Mouse (Mus musculus): ENCODE data around the gene 9530053A07Rik. TPM values are rescaled to one million over a fixed set of nuclear protein-coding genes. Genes with fewer than 3 reads are reported as not detected.

Gene 9530053A07Rik
- polyA plus RNA-seq, 1 experiment, result 0.01 TPM

DNA sequence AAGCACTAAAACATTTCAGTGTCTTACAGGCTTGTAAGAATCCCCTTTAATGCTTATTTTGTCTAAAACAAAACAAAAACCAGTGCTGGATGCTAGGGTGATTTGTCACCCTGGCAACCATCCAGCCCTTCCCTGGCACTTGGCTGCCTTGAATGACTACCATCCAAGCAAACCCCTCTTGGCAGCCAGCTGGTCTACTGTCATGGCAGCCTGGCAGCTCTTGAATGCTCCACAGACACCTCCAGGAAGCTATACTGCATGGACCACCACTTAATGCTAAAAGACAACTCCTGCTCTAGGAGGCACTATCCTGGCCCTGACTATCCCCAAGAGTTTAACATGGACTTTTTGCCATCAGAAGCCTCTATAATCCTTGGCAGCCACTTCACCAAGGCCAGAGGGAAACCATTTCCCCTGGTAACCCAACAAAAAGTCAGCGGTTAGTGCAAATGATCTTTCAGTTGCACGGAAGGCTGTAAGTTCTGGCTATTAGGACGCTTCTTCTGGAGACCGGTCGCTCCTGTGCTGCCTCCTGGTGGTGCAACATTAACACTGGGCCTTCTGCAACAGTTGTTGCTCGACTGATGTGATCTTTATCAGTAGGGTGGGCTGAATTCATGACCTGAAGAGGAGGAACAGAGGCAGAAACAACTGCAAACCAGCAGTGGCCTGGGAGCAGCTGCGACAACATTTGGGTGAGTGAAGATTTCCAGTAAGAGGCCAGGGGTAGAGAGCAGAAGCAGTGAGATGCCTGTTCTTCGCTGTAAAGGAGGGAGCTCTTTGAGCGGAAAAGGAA is 39.3 kb downstream of the 9530053A07Rik start:
- Histone ChIP-seq H3K9me3 (ENCODE audit: control insufficient read depth, low read length) (peaks cover 7% of the 10 kb centered on the region), H3K27me3 (ENCODE audit: control insufficient read depth) (no peaks in the 10 kb centered on the region), H3K36me3 (ENCODE audit: control insufficient read depth) (peaks cover under 1% of the 10 kb centered on the region), H3K4me3 (replicated peaks) (peak overlapping the region; percentile 87), H3K4me1 (ENCODE audit: control insufficient read depth) (peaks cover 46% of the 10 kb centered on the region)
- TF ChIP-seq TAL1 (IDR thresholded peaks at IDR 0.05; ENCODE audit: low read length) (no peak), GATA1 (IDR thresholded peaks at IDR 0.05; ENCODE audit: low read length) (peak; percentile 44)

DNA sequence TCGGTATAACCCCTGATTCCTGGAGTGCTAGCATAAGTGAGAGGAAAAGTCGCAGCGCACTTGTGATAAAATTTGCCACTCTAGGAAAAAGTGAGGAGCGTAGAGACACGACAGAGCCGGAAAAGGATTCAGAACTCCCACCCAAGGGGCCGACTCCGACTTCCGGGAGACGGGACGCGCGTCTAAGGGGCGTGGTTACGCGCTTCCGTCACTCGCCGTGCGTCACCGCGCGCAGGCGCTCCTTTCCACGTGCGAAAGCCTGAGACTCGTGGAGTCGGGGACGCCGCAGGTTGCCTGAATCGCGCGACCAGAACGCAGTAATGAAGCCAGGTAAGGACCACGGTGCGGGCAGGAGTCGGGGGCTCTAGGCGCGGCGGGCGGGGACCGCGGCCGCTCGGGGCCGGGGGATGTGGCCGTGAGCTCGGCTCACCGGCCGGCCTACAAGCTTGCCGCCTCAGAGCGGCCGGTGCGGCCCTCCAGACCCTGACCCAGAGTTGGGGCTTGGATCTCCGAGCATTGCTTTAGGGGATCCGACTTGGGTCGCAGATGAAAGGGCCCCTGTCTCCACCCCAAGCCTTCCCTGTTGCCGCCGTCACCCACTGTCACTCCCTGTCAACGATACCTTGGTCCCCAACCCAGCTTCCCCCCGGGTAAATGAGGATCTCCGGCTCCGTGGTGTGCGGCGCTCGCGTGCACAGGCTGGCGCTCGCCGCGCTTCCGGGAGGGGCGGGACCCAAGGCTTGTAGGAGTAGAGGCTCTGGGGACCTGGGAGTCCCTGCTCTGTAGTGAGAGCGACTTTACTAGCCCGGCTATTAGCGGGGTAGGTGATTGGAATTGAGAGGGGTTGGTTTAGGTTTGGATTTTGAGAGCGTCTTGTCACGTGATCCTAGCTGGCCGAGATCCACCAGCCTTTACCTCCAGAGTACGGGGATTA is 40.5 kb downstream of the 9530053A07Rik start, which contains the start of gene Fbl:
Gene Fbl, plus strand, starts transcription at position 222 of the 934 bp plus-strand sequence.
- peaks cover 48% of the 10 kb centered on the region for H3K4me1 ChIP-seq (ENCODE audit: control insufficient read depth)
- peaks cover 7% of the 10 kb centered on the region for H3K9me3 ChIP-seq (ENCODE audit: control insufficient read depth, low read length)
- no peak for TF ChIP-seq TAL1 (IDR thresholded peaks at IDR 0.05; ENCODE audit: low read length)
- TF ChIP-seq GATA1 (IDR thresholded peaks at IDR 0.05; ENCODE audit: low read length), result no peak
- H3K27me3 ChIP-seq (ENCODE audit: control insufficient read depth), result no peaks in the 10 kb centered on the region
- peaks cover 10% of the 10 kb centered on the region for H3K36me3 ChIP-seq (ENCODE audit: control insufficient read depth)
- peak within 1 kb of the TSS; percentile 87 for H3K4me3 ChIP-seq (replicated peaks)

DNA sequence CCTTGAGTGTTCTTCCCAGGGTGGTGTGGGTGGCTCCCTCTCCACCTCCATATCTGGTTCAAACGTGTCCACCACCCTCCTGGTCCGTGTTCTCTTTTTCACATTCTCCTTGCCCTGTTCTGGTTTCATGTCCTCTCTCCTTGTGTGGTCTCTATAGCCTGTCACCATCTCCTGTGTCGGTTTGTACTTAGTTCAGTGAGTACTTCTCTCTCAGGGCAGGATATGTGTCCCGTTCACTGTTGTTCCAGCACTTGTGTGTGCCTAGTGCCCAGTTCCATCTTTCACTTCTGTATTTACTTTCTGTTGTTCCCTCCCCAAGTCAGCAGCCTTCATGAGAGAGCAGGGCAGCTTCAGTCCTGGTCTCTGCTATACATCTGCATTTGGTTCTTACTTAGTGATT is 46.1 kb downstream of the 9530053A07Rik start:
- Histone ChIP-seq H3K4me3 (replicated peaks) (no peak overlapping the region), H3K27me3 (ENCODE audit: control insufficient read depth) (no peaks in the 10 kb centered on the region), H3K4me1 (ENCODE audit: control insufficient read depth) (peaks cover 40% of the 10 kb centered on the region), H3K36me3 (ENCODE audit: control insufficient read depth) (peaks cover 52% of the 10 kb centered on the region), H3K9me3 (ENCODE audit: control insufficient read depth, low read length) (no peaks in the 10 kb centered on the region)
- TF ChIP-seq TAL1 (IDR thresholded peaks at IDR 0.05; ENCODE audit: low read length) (no peak), GATA1 (IDR thresholded peaks at IDR 0.05; ENCODE audit: low read length) (no peak)

DNA sequence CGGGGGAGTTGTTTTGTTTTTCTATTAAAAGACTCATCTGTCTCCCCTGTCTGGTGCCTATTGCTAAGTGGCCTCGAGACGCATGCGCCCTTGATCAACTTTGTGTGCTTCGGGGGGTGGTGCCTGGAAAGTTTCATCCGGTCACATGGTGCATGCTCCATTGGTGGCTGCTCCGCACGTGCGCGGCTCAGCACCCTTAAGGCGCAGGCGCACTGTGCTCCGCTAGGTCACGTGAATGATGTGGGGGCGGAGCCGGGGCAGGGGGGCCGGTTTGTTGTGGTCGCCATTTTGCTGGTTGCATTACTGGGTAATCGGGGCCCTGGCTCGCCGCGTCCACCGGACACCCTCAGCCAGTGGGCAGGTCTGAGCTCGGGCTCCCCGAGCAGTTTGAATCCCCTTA is 50.0 kb downstream of the 9530053A07Rik start, which contains the start of gene Dyrk1b:
Gene Dyrk1b, plus strand, starts transcription at position 242 of the 400 bp plus-strand sequence.
- H3K9me3 ChIP-seq (ENCODE audit: control insufficient read depth, low read length), result no peaks in the 10 kb centered on the region
- H3K4me3 ChIP-seq (replicated peaks), result peak within 1 kb of the TSS; percentile 93
- peaks cover 30% of the 10 kb centered on the region for H3K4me1 ChIP-seq (ENCODE audit: control insufficient read depth)
- no peaks in the 10 kb centered on the region for H3K27me3 ChIP-seq (ENCODE audit: control insufficient read depth)
- H3K36me3 ChIP-seq (ENCODE audit: control insufficient read depth), result peaks cover 78% of the 10 kb centered on the region
- no peak for TF ChIP-seq TAL1 (IDR thresholded peaks at IDR 0.05; ENCODE audit: low read length)
- TF ChIP-seq GATA1 (IDR thresholded peaks at IDR 0.05; ENCODE audit: low read length), result no peak

DNA sequence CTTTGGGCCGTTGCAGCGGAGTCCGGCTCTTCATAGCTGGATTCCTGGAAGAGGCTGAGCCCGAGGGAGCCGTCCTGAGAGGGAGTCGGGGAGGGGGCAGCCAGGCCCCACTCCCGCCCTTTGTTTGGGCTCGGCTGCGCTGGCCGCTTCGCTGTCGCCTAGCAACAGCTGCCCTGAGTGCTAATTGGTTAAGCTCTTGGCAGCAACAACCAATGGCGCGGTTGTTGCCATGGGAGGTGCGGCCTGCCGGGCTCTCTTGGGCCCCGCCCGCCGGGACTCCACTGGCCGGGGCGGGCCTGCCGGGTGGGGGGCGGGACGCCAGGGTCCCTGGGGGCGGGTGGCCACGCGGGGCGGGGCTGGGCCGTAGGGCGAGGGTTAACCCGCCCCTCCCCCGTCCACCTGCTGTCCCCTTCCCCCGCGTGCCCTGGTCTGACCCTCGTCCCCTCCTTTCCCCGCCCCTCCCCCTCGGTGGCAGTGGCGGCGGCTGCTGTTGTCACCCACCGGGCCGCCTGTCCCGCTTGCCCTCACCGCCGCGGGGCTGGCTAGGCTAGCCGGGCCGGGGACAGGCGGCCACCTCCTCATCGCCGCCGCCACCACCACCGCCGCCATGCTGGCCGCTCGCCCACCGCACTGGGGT is 50.6 kb downstream of the 9530053A07Rik start:
- TF ChIP-seq TAL1 (IDR thresholded peaks at IDR 0.05; ENCODE audit: low read length) (no peak), GATA1 (IDR thresholded peaks at IDR 0.05; ENCODE audit: low read length) (no peak)
- Histone ChIP-seq H3K4me3 (replicated peaks) (peak overlapping the region; percentile 93), H3K27me3 (ENCODE audit: control insufficient read depth) (no peaks in the 10 kb centered on the region), H3K4me1 (ENCODE audit: control insufficient read depth) (peaks cover 32% of the 10 kb centered on the region), H3K9me3 (ENCODE audit: control insufficient read depth, low read length) (no peaks in the 10 kb centered on the region), H3K36me3 (ENCODE audit: control insufficient read depth) (peaks cover 78% of the 10 kb centered on the region)

DNA sequence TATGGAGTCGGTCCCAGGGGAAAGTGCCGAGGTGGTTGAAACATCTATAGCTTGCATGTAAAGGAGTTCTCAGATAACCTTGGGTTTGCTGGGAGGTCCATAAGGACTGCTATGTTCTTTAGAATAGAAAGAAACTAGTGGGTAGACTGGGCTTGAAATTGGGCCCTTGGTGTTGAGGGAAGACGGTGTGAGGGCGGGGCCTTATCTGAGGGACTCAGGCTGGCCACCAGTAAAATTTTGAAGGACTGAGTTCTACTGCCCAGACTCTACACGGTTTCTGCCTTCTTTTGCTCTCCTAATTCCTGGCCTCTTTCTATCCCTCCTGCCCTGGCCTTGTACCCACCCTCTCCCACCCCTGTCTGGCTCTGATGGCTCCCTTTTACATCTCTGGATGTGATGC is 51.6 kb downstream of the 9530053A07Rik start:
- Histone ChIP-seq H3K4me3 (replicated peaks) (peak overlapping the region; percentile 93), H3K4me1 (ENCODE audit: control insufficient read depth) (peaks cover 32% of the 10 kb centered on the region), H3K9me3 (ENCODE audit: control insufficient read depth, low read length) (no peaks in the 10 kb centered on the region), H3K27me3 (ENCODE audit: control insufficient read depth) (no peaks in the 10 kb centered on the region), H3K36me3 (ENCODE audit: control insufficient read depth) (peaks cover 78% of the 10 kb centered on the region)
- no peak for TF ChIP-seq GATA1 (IDR thresholded peaks at IDR 0.05; ENCODE audit: low read length)
- no peak for TF ChIP-seq TAL1 (IDR thresholded peaks at IDR 0.05; ENCODE audit: low read length)

DNA sequence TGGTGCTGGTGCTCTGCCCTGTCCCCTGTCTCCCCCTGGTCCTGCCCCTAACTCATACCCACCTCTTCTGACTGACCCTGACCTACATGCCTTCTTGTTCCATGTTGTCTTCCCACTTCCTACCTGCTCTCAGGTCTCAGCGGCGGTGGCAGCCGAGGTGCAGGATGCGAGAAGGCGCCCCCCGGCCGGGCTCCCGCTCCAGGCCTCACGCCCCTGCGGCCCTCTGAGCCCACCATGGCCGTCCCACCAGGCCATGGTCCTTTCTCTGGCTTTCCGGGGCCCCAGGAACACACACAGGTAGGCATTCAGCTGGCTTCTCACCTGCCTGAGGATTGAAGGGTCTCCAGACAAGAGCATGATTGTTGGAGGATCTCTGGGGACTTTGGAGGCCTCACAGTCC is 52.1 kb downstream of the 9530053A07Rik start:
- no peaks in the 10 kb centered on the region for H3K9me3 ChIP-seq (ENCODE audit: control insufficient read depth, low read length)
- TF ChIP-seq GATA1 (IDR thresholded peaks at IDR 0.05; ENCODE audit: low read length), result no peak
- TF ChIP-seq TAL1 (IDR thresholded peaks at IDR 0.05; ENCODE audit: low read length), result no peak
- peaks cover 32% of the 10 kb centered on the region for H3K4me1 ChIP-seq (ENCODE audit: control insufficient read depth)
- no peaks in the 10 kb centered on the region for H3K27me3 ChIP-seq (ENCODE audit: control insufficient read depth)
- peaks cover 78% of the 10 kb centered on the region for H3K36me3 ChIP-seq (ENCODE audit: control insufficient read depth)
- H3K4me3 ChIP-seq (replicated peaks), result peak overlapping the region; percentile 93

DNA sequence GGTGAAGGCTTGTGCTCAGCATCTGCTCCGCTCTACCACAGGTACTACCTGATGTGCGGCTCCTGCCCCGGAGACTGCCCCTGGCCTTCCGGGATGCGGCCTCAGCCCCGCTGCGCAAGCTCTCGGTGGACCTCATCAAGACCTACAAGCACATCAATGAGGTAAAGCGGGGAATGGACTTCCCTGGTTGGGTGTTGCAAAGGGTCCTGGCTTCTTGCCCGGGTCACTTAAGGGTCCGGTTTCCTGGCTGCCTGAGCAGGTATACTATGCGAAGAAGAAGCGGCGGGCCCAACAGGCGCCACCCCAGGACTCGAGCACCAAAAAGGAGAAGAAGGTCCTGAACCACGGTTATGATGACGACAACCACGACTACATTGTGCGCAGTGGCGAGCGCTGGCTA is 53.1 kb downstream of the 9530053A07Rik start:
- H3K36me3 ChIP-seq (ENCODE audit: control insufficient read depth), result peaks cover 78% of the 10 kb centered on the region
- no peak for TF ChIP-seq TAL1 (IDR thresholded peaks at IDR 0.05; ENCODE audit: low read length)
- TF ChIP-seq GATA1 (IDR thresholded peaks at IDR 0.05; ENCODE audit: low read length), result no peak
- H3K4me1 ChIP-seq (ENCODE audit: control insufficient read depth), result peaks cover 32% of the 10 kb centered on the region
- H3K9me3 ChIP-seq (ENCODE audit: control insufficient read depth, low read length), result no peaks in the 10 kb centered on the region
- H3K4me3 ChIP-seq (replicated peaks), result no peak overlapping the region
- no peaks in the 10 kb centered on the region for H3K27me3 ChIP-seq (ENCODE audit: control insufficient read depth)
